Mouse (Mus musculus) embryonic fibroblast, embryonic 13.5 days (primary cell): ENCODE measurements around the gene Cdc45.

Experiments
- CTCF ChIP-seq: IDR thresholded peaks from 2 replicates; pipeline ENCODE4 v1.5.1; 2011; ENCODE audit warnings: mild to moderate bottlenecking, control low read depth, low read length, moderate library complexity, borderline replicate concordance; ENCODE audit not compliant: insufficient read depth
- POLR2A ChIP-seq: IDR thresholded peaks from 2 replicates; pipeline ENCODE4 v1.6.1; 2011; ENCODE audit warnings: low read depth, mild to moderate bottlenecking, control low read depth, low read length, moderate library complexity

- no peak for TF ChIP-seq POLR2A
- no peak for TF ChIP-seq CTCF
These were observed 81.1 kb downstream of the Cdc45 start for GRCm38 (mm10) chr16:18730640-18731039.
